Mouse (Mus musculus): ENCODE data around the gene Mast3.

GRCm38 (mm10) chr8:70743656-70744590 is 60.9 kb downstream of the Mast3 start:
- no peak for TF ChIP-seq POLR2A (IDR thresholded peaks at IDR 0.05; ENCODE audit: insufficient read depth, low read depth, low read length)
- TF ChIP-seq CTCF (IDR thresholded peaks at IDR 0.05; ENCODE audit: insufficient read depth, low read depth, low read length), result no peak
